Mouse (Mus musculus) olfactory bulb, adult 2 months (tissue): ENCODE data around the gene Ankrd31. TPM values are rescaled to one million over a fixed set of nuclear protein-coding genes. Genes with fewer than 3 reads are reported as not detected.
"Not testable (repeated sequence)": the region's sequence is repeated elsewhere in the genome, so short reads cannot be mapped to it uniquely, and the experiment has no call there.

Source experiments
- H3K27ac ChIP-seq: fragments of 200-500 bp; 2 replicates; pipeline ENCODE4 v1.5.1; 2012; ENCODE audit warnings: low read depth, low read length; ENCODE audit not compliant: insufficient read depth
- H3K4me1 ChIP-seq: fragments of 200-500 bp; 2 replicates; pipeline ENCODE4 v1.6.1; 2012; ENCODE audit warnings: low read length; ENCODE audit not compliant: control insufficient read depth, insufficient read depth
- H3K4me3 ChIP-seq: fragments of 200-500 bp; 2 replicates; pipeline ENCODE4 v1.5.1; 2012; ENCODE audit warnings: mild to moderate bottlenecking, low read depth, low read length, moderate library complexity; ENCODE audit not compliant: insufficient read depth
- CTCF ChIP-seq: fragments of 200-500 bp; IDR thresholded peaks from 2 replicates; pipeline ENCODE4 v1.5.1; 2012; ENCODE audit warnings: low read depth, mild to moderate bottlenecking, low read length, moderate library complexity; ENCODE audit not compliant: insufficient read depth
- POLR2A ChIP-seq: fragments of 200-500 bp; IDR thresholded peaks from 2 replicates; pipeline ENCODE4 v1.6.1; 2012; ENCODE audit warnings: mild to moderate bottlenecking, low read depth, low read length, moderate library complexity; ENCODE audit not compliant: insufficient read depth
- WGBS: fragments of 180-500 bp; shearing (Covaris S2); methylation state at CpG from one replicate; pipeline ENCODE4 v1.1.7; 2018; 5-methylcytosine and 5-hydroxymethylcytosine counted together
- polyA plus RNA-seq: library from polyadenylated mRNA; stranded (reverse); fragments of >200 nt; gene quantifications from 2 replicates; pipeline ENCODE4 v1.2.4, GENCODE M21; 2012; ENCODE audit warnings: low replicate concordance; ENCODE audit not compliant: missing spikeins, insufficient read depth, insufficient read length

Ankrd31 gene
- polyA plus RNA-seq, 1 experiment: not detected

DNA sequence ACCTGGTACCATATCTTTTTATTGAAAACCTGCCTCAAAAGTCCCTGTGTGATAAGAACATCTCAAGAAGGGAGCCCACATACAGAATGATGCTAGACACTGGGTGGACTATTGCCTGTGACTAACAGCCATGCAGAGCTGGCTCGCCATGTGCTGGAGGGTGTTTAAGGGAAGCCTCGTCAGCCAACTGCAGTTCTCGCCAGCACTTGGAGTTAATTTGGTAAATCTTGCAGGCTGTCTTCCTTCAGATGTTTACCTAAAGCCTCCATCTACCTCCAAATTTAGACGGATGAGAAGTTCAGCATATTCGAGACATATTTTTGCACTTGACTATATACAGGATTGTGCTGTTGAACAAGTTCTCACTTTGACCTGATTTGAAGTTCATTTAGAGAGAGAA is 184.7 kb downstream of the Ankrd31 start:
- H3K4me3 ChIP-seq: no peak overlapping the region
- TF ChIP-seq CTCF (no peak), POLR2A (no peak)
- WGBS: 79% methylated on average over 5 of the region's 5 CpGs
- 0 out of 2 replicates have a peak, but pooled peaks cover 4% of the 10 kb centered on the region for H3K4me1 ChIP-seq
- no peak overlapping the region for H3K27ac ChIP-seq

- H3K4me1 ChIP-seq: 0 out of 2 replicates have a peak, but pooled peaks cover 2% of the 10 kb centered on the region
- TF ChIP-seq CTCF (no peak), POLR2A (no peak)
- H3K27ac ChIP-seq: no peak overlapping the region
- WGBS: 33% methylated on average over 8 of the region's 8 CpGs
- no peak overlapping the region for H3K4me3 ChIP-seq
These were observed 185.3 kb downstream of the Ankrd31 start for GRCm38 (mm10) chr13:96933367-96933766.

- no peak overlapping the region for H3K27ac ChIP-seq
- TF ChIP-seq POLR2A (no peak), CTCF (no peak)
- H3K4me3 ChIP-seq: no peak overlapping the region
- 84% methylated on average over 6 of the region's 6 CpGs for WGBS
- no peaks in the 10 kb centered on the region for H3K4me1 ChIP-seq
These were observed 188.2 kb downstream of the Ankrd31 start for GRCm38 (mm10) chr13:96936173-96936777.

GRCm38 (mm10) chr13:96937059-96937558 is 189.0 kb downstream of the Ankrd31 start:
- Histone ChIP-seq H3K4me1 (no peaks in the 10 kb centered on the region), H3K27ac (no peak overlapping the region), H3K4me3 (no peak overlapping the region)
- no peak for TF ChIP-seq CTCF
- WGBS: 83% methylated on average over 10 of the region's 10 CpGs

DNA sequence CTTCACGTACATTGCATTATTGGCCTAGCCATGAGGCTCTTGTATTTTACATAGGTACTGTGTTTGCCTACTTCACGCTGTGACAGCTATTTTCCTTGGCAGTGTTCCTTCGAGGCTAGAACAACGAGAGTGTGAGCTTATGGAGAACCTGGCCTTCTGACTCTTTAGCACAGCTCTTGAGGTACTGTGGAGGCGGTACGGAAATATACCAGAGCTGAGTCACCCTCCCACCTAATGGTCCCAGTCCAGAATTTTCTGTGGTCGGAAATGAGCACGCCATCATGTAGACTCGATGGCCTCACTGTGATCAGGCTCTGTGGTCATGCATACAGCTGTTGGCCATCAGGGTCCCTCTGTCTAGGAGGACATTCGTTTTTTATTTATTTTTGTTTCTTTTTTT is 191.6 kb downstream of the Ankrd31 start:
- no peaks in the 10 kb centered on the region; the same call in 1 of the 2 replicates for H3K4me1 ChIP-seq
- 59% methylated on average over 10 of the region's 10 CpGs for WGBS
- H3K4me3 ChIP-seq: no peak overlapping the region
- H3K27ac ChIP-seq: no peak overlapping the region
- no peak for TF ChIP-seq POLR2A
- no peak for TF ChIP-seq CTCF

DNA sequence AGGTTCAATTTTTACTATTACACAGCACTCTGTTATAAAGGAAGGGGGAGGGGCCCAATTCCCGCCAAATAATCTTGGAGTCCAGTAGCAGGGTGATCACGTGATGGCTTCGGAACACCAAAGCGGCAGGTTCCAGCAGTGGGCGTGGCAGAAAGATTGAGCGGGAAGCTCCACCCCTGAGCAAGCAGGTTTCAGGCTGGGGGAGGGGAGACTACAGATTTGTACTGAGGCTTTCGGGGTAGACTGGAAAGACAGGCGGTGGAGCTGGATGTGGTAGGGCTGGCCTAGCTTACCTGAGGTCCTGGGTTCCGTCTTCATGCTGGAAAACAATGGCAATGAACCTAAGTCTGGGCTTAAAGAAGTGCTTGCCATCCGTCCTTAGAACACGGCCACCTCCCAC is 193.4 kb downstream of the Ankrd31 start:
- H3K27ac ChIP-seq, H3K4me3 ChIP-seq, H3K4me1 ChIP-seq: not testable (repeated sequence)
- WGBS: 92% methylated on average over 11 of the region's 11 CpGs

DNA sequence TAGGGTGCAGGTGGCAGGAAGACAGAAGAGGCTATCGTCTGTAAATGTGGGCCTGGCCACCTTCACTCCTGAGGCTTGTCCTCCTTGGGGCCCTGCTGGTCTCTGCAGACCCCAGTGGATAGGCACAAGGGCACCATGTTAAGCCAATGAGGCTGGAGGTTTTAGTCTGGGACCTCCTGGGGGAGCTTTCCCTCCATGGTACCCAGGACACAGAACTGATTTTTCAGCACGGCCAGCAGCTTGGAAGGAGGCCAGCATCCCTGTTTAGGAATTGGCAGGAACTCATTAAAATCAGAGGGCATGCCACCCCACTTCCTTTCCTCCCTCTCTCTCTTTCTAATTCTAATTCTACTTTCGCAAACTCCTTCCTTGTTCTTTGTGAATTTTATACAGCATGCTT is 195.5 kb downstream of the Ankrd31 start:
- no peaks in the 10 kb centered on the region; the same call in 1 of the 2 replicates for H3K4me1 ChIP-seq
- no peak overlapping the region for H3K4me3 ChIP-seq
- H3K27ac ChIP-seq: no peak overlapping the region
- TF ChIP-seq CTCF: no peak
- TF ChIP-seq POLR2A: no peak
- WGBS: 47% methylated on average over 3 of the region's 3 CpGs

GRCm38 (mm10) chr13:96945748-96946147 is 197.7 kb downstream of the Ankrd31 start:
- Histone ChIP-seq H3K4me1 (no peaks in the 10 kb centered on the region; the same call in 1 of the 2 replicates), H3K4me3 (no peak overlapping the region), H3K27ac (no peak overlapping the region)
- TF ChIP-seq CTCF: no peak
- no peak for TF ChIP-seq POLR2A
- WGBS: 95% methylated on average over 4 of the region's 4 CpGs

GRCm38 (mm10) chr13:96947722-96948121 is 199.7 kb downstream of the Ankrd31 start:
- H3K4me1 ChIP-seq: no peaks in the 10 kb centered on the region; the same call in 1 of the 2 replicates
- TF ChIP-seq CTCF: no peak
- TF ChIP-seq POLR2A: no peak
- no peak overlapping the region for H3K4me3 ChIP-seq
- H3K27ac ChIP-seq: no peak overlapping the region
- WGBS: 55% methylated on average over 7 of the region's 7 CpGs

DNA sequence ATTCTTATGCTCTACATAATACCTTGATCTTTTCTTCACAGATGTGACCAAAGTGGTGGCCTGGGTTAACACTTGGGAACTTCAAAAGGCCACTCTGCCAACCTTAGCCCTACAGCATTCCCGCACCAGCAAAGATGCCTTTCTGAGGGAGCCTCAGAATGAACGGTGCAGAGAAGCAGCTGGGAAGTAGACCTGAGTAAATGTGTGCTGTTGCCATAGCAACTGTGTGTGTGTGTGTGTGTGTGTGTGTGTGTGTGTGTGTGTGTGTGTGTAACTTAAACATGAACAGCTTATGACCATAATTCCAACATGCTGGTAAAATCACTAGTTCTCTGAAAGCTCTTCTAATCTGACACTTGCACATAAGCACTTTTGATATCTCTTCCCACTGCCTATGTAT is 203.8 kb downstream of the Ankrd31 start:
- TF ChIP-seq POLR2A (no peak), CTCF (no peak)
- Histone ChIP-seq H3K27ac (no peak overlapping the region), H3K4me1 (no peaks in the 10 kb centered on the region), H3K4me3 (no peak overlapping the region)
- 35% methylated on average over 2 of the region's 2 CpGs for WGBS
